Mouse (Mus musculus): ENCODE results near the gene Ice2.

DNA sequence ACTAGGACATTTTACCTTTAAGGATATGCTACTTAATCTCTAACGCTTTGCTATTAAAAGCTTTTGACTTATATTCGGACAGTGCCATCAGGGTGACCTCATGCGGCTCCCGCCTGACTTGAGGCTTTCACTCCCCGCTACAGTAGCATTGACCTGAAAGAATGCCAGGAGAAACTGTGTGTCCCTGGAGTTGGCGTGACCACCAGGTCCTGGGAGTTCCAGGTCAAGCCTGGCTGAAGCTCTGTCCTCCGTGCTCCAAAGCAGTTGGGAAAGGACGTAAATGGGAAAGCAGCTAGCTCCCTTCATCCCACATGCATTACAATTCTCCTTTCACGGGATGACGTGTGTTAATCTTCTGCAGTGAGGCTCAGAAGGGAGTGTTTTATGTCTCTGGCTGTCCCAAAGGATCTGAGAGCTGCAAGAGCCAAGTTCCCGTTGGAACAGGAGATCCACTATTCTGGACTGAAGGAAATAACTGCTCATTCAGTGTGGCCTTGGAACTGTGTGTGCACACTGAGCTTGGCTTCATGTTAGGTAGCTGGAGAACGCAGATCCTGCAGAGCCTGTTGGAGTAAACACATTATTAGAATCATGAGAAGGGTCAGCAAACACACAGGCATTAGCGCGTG lies 79.6 kb downstream of the Ice2 start:
- no peak for TF ChIP-seq CTCF (IDR thresholded peaks at IDR 0.05; ENCODE audit: control insufficient read depth, insufficient read depth, insufficient read length)
- TF ChIP-seq CEBPB (IDR thresholded peaks at IDR 0.05; ENCODE audit: low read depth) = no peak
- no peak for TF ChIP-seq MAX (IDR thresholded peaks at IDR 0.05)
- TF ChIP-seq USF1 (IDR thresholded peaks at IDR 0.05; ENCODE audit: low read depth) = no peak
- no peak for TF ChIP-seq MYOG (IDR thresholded peaks at IDR 0.05; ENCODE audit: control insufficient read depth, extremely low read depth, insufficient read length)
- TF ChIP-seq FOSL1 (IDR thresholded peaks at IDR 0.05; ENCODE audit: insufficient read depth, low read length, poor library complexity, severe bottlenecking) = no peak
